Mouse (Mus musculus) megakaryocyte, embryonic 14.5 days (primary cell): Measurements from ENCODE around the gene Nln.

Experiments used
- FLI1 ChIP-seq: IDR thresholded peaks from 2 replicates; pipeline ENCODE4 v1.6.1; 2012; ENCODE audit warnings: low read length, inconsistent platforms, mixed read lengths
- GATA1 ChIP-seq: IDR thresholded peaks from 3 replicates; pipeline ENCODE4 v1.6.1; 2012; ENCODE audit warnings: mixed read lengths, low read length, inconsistent platforms, borderline replicate concordance

GRCm38 (mm10) chr13:103978286-103978866 lies 131.0 kb downstream of the Nln start:
- TF ChIP-seq GATA1 (no peak), FLI1 (no peak)
